Mouse (Mus musculus) urinary bladder, postnatal 25 days (tissue): ENCODE data around the gene Sfta2.

Source experiments
- DNase-seq: peaks from one replicate; pipeline ENCODE4 v3.0.0; 2022; ENCODE audit warnings: low spot score

The Sfta2 gene

GRCm38 (mm10) chr17:35601249-35601648 is at the start of gene Sfta2:
Gene Sfta2 (plus strand): TSS chr17:35601549.
- DNase-seq: no peak

- no peak for DNase-seq
These were observed 49.4 kb upstream of the Sfta2 start, which contains the start of gene Cdsn for GRCm38 (mm10) chr17:35551881-35552414. Gene Cdsn (plus strand): TSS chr17:35552128.

GRCm38 (mm10) chr17:35554321-35554720 is 47.0 kb upstream of the Sfta2 start:
- no peak for DNase-seq

DNA sequence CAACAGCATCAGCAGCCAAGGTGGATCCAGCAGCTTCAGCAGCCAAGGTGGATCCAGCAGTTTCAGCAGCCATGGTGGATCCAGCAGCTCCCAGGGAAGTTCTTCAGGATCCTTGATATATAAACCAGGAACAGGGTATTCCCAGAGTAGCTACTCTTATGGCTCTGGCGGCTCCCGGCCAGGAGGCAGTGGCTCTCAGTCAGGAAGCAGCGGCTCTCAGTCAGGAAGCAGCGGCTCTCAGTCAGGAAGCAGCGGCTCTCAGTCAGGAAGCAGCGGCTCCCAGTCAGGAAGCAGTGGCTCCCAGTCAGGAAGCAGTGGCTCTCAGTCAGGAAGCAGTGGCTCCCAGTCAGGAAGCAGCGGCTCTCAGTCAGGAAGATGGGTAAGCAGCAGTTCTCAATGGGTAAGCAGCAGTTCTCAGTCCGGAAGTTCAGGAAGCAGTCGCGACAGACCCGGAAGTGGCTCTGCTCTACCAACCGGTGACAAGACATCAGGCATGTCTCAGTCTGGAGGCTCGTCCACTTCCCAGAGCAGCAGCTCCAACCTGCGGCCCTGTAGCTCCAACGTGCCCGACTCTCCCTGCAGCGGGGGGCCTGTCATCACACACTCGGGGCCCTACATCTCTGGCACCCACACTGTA is 46.5 kb upstream of the Sfta2 start:
- DNase-seq: no peak

DNA sequence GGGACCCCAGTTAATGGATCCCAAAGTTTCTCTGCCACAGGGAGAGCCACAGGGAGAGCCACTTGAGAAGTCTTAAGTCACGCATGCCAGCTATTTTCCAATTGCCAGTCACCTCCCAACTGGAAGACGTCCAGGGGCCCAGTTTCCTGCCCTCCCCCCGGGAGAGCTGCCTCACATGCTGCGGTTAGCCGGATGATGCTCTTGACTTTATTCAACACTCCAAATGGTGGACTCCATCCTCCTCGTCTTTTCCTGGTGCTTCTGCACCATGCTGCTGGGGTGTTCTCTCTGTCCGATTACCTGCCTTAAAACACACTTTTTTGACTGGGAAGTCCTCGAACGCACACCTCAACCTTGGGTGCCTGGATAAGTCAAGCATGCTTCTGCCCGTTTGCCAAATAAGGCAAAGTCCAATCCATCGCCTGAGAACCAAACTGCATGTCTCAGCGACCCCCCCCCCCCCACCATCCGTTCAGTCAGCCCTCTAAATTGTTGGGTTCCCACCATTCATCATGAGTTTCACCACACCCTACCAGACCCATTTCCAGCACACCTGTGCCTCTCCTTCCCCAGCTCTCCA is 45.1 kb upstream of the Sfta2 start:
- DNase-seq: no peak

DNA sequence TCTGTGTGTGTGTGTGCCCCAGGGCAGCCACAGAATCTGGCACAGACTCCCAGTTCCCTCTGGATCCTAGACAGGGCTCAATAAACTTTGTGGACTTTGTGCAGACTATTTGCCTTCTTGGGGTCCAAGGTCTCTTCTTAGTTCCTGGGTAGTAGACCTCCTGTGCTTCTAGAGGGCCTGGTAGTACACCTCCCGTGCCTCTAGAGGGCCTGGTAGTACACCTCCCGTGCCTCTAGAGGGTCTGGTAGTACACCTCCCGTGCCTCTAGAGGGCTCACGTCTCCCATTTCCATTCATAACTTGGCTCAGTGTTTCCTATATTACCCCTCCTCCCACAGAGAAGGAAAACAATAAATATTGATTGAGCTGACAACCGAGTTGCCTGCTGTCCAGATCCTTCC is 44.5 kb upstream of the Sfta2 start:
- DNase-seq: peak; percentile 43

- DNase-seq: no peak
These were observed 44.0 kb upstream of the Sfta2 start for GRCm38 (mm10) chr17:35557351-35557750.

DNA sequence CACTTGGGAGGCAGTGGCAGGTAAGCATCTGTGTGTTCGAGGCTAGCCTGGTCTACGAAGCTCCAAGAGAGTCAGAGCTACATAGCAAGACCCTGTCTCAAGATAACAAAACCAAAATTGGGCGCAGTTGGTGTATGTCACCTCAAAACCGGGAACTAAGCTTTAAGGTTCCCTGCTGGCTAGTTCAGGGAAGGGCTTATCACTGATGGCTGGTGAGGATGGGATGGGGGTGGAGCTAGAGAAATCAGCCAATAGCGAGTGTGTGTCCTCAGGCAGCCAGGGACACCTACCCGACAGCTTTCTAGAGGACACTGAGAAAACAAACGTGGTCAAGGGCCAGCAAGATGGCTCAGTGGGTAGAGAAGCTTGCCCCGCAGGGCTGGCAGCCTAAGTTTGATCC is 43.1 kb upstream of the Sfta2 start:
- DNase-seq: no peak

GRCm38 (mm10) chr17:35567150-35567549 is 34.2 kb upstream of the Sfta2 start, which contains the start of gene 2300002M23Rik:
Gene 2300002M23Rik (plus strand): TSS chr17:35567450.
- no peak for DNase-seq

DNA sequence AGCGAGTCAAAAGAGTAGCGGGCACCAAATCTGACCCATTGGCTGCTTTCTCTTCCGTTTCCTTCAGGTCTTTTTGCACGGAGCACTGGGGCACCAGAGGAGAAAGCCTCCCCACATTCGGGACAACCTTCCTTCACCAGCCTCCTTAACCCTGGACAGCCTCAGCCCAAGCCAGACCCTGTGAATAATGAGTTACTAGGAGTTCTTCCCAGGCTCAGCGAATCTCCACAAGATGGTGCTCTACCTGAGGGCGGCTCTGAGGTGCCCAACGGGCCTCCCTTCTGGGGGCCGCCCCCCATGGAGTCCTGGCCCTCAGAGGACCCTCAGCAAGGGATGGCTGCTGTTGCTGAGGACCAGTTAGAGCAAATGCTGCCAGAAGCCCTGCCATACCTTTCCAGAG is 33.6 kb upstream of the Sfta2 start:
- no peak for DNase-seq

GRCm38 (mm10) chr17:35569091-35569944 is 32.0 kb upstream of the Sfta2 start:
- no peak for DNase-seq

- no peak for DNase-seq
These were observed 30.5 kb upstream of the Sfta2 start for GRCm38 (mm10) chr17:35570836-35571235.

GRCm38 (mm10) chr17:35571477-35571876 is 29.9 kb upstream of the Sfta2 start:
- DNase-seq: no peak

DNA sequence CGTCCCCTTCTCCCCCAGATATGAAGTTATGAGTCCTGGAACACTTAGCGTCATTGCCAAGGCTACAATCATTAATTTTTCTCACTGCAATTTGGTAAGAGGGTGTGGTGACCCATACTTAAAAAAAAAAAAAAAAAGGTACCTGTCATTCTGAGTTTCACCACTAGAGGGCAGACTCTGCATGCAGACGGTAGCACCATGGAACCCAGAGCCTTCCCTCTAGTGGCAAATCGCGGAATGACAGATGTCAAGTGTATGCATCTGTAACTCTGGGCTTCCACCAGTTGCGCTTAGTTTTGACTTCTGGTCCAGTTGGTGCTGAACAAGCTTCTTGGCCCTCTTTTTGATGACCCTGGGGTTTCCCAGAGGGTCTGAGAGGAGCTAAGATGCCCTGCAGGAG is 23.1 kb upstream of the Sfta2 start:
- peak; percentile 83 for DNase-seq

GRCm38 (mm10) chr17:35582900-35583299 is 18.4 kb upstream of the Sfta2 start:
- no peak for DNase-seq

- peak; percentile 89 for DNase-seq
These were observed 16.9 kb upstream of the Sfta2 start for GRCm38 (mm10) chr17:35584330-35584937.

DNA sequence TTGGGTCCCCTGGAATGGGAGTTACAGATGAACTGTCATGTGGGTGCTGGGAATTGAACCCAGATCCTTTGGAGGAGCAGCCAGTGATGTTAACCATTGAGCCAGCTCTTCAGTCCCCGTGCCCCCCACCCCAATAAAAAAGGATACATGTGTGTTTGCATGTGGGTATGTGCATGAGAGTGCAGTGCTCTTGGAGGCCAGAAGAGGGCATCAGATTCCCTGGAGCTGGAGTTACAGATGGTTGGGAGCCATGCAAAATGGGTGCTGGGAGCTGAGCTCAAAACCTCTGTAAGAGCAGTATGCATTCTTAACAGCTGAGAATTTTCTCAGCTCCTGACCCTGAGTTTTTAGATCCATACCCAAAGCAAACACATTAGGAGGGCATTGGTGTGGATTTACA is 14.1 kb upstream of the Sfta2 start:
- DNase-seq: no peak

DNA sequence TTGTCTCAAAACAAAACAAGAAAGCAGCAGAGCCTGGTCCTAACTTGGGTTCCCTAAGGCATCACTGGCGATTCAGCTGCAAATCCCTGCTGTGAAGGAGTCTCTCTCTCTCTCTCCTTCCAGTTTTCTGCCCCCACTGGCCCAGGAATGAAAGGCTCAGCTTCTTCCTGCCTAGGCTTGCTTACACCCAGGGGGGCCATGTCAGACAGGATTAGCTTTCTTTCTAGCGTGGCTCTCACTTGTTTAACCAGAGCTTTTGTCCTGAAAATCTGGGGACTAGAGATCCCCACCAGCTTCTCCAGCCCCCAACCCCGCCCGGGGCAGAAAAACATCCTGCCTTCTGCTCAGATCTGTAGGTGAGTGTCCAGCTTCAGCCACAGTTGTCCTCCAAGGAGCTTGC is 13.0 kb upstream of the Sfta2 start:
- no peak for DNase-seq

- peak; percentile 83 for DNase-seq
These were observed 10.7 kb upstream of the Sfta2 start for GRCm38 (mm10) chr17:35590410-35591218.

- no peak for DNase-seq
These were observed 10.2 kb upstream of the Sfta2 start for GRCm38 (mm10) chr17:35591219-35591578.

DNA sequence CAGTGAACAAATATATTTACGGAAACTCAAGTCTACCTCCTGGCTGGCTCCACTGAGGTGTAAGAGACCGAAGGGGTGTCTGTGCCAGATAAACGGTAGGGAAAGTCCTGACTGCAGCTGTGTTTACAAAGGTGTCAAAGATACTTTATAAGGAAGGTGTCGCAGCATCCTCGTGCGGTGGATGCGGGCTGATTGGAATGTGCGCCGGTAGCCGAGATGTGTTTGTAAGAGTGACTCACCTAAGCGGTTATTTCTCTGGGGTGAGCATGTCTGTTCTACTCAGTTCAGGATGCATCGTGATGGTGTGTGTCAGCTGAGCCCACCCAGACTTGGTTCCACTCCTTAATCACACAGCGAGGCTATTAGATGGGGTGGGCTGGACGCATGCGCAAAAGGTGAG is 9.6 kb upstream of the Sfta2 start:
- DNase-seq: no peak

DNA sequence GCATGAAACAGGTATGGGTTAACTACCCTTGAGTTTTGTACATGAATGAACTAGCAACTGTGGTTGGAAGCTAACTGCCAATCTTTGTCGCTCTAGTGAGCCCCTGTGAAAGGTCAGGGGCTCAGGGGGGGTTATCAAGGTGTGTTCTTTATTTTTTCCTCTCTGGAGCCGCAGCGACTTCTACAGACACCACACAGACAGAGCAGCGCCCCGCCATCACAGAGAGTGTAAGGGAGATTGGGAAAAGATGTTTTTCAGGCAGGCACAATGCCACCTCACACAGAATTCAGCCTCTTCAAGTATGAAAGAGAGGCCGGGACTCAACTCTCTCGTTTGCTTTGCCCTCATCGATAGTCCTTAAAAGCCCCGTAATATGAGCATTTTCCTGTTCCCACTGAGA is 9.2 kb upstream of the Sfta2 start:
- no peak for DNase-seq
